Mouse (Mus musculus) embryonic facial prominence, embryonic 10.5 days (tissue): ENCODE data around the gene Morf4l1. TPM values are rescaled to one million over a fixed set of nuclear protein-coding genes. Genes with fewer than 3 reads are reported as not detected.
"Not testable (repeated sequence)": the region's sequence is repeated elsewhere in the genome, so short reads cannot be mapped to it uniquely, and the experiment has no call there.

ENCODE experiments used
- DNase-seq: peaks from one replicate; pipeline ENCODE4 v3.0.0-alpha.2; 2017; ENCODE audit warnings: low spot score
- H3K27ac ChIP-seq: fragments of 300-500 bp; sonication (generic); replicated peaks from 2 replicates; pipeline ENCODE4 v1.5.1; 2016; ENCODE audit warnings: mild to moderate bottlenecking
- H3K27me3 ChIP-seq: fragments of 300-500 bp; sonication (generic); replicated peaks from 2 replicates; pipeline ENCODE4 v1.6.1; 2016; ENCODE audit warnings: low read depth, mild to moderate bottlenecking; ENCODE audit not compliant: poor library complexity, severe bottlenecking
- H3K36me3 ChIP-seq: fragments of 300-500 bp; sonication (generic); replicated peaks from 2 replicates; pipeline ENCODE4 v1.6.1; 2016; ENCODE audit warnings: mild to moderate bottlenecking, moderate library complexity
- H3K4me1 ChIP-seq: fragments of 300-500 bp; sonication (generic); 2 replicates; pipeline ENCODE4 v1.6.1; 2016
- H3K4me3 ChIP-seq: fragments of 300-500 bp; sonication (generic); 2 replicates; pipeline ENCODE4 v1.5.1; 2016; ENCODE audit warnings: mild to moderate bottlenecking, moderate library complexity
- H3K9me3 ChIP-seq: fragments of 300-500 bp; sonication (generic); 2 replicates; pipeline ENCODE4 v1.6.1; 2016; ENCODE audit warnings: mild to moderate bottlenecking
- WGBS: fragments of 180-500 bp; shearing (Covaris S2); methylation state at CpG from one replicate; pipeline ENCODE4 v1.1.7; 2016; 5-methylcytosine and 5-hydroxymethylcytosine counted together
- polyA plus RNA-seq: library from polyadenylated mRNA; unstranded; fragments of >200 nt; fragmentation: Nextera tagmentation; extraction: Ambion mirVana; gene quantifications from 2 replicates; pipeline ENCODE4 v1.2.1, GENCODE M21; 2016

The Morf4l1 gene
- polyA plus RNA-seq, 1 experiment from 2014 or later = 519 TPM

- WGBS = 94% methylated on average over 1 of the region's 1 CpGs
- no peaks in the 10 kb centered on the region for H3K27me3 ChIP-seq
- DNase-seq = no peak
- no peak overlapping the region for H3K4me3 ChIP-seq
- no peak overlapping the region for H3K27ac ChIP-seq
- H3K4me1 ChIP-seq = peaks cover 5% of the 10 kb centered on the region
- H3K9me3 ChIP-seq = no peaks in the 10 kb centered on the region
- H3K36me3 ChIP-seq = peaks cover 79% of the 10 kb centered on the region
Observed at GRCm38 (mm10) chr9:90106915-90107314, 7.7 kb downstream of the Morf4l1 start.

GRCm38 (mm10) chr9:90105462-90105861 is 9.1 kb downstream of the Morf4l1 start:
- peaks cover 93% of the 10 kb centered on the region for H3K36me3 ChIP-seq
- H3K4me3 ChIP-seq = no peak overlapping the region
- 92% methylated on average over 1 of the region's 1 CpGs for WGBS
- H3K27ac ChIP-seq = no peak overlapping the region
- no peaks in the 10 kb centered on the region for H3K27me3 ChIP-seq
- H3K4me1 ChIP-seq = no peaks in the 10 kb centered on the region
- no peak for DNase-seq
- H3K9me3 ChIP-seq = no peaks in the 10 kb centered on the region

- H3K27me3 ChIP-seq = no peaks in the 10 kb centered on the region
- no peaks in the 10 kb centered on the region for H3K4me1 ChIP-seq
- DNase-seq = no peak
- 79% methylated on average over 2 of the region's 2 CpGs for WGBS
- no peaks in the 10 kb centered on the region for H3K9me3 ChIP-seq
- H3K36me3 ChIP-seq = peaks cover 100% of the 10 kb centered on the region
- no peak overlapping the region for H3K4me3 ChIP-seq
- no peak overlapping the region for H3K27ac ChIP-seq
Observed at GRCm38 (mm10) chr9:90100760-90101159, 13.8 kb downstream of the Morf4l1 start.

GRCm38 (mm10) chr9:90098934-90099333 is 15.6 kb downstream of the Morf4l1 start:
- 86% methylated on average over 5 of the region's 5 CpGs for WGBS
- H3K36me3 ChIP-seq = peaks cover 100% of the 10 kb centered on the region

GRCm38 (mm10) chr9:90089339-90090104 is 25.1 kb downstream of the Morf4l1 start:
- WGBS = 90% methylated on average over 6 of the region's 6 CpGs
- no peak overlapping the region for H3K4me3 ChIP-seq
- no peak overlapping the region for H3K27ac ChIP-seq
- H3K4me1 ChIP-seq = no peaks in the 10 kb centered on the region
- no peaks in the 10 kb centered on the region for H3K9me3 ChIP-seq
- DNase-seq = no peak
- no peaks in the 10 kb centered on the region for H3K27me3 ChIP-seq
- H3K36me3 ChIP-seq = peaks cover 77% of the 10 kb centered on the region

More at GRCm38 (mm10) chr9:90098934-90099333, 15.6 kb downstream of the Morf4l1 start:
- no peaks in the 10 kb centered on the region for H3K27me3 ChIP-seq
- no peak overlapping the region for H3K4me3 ChIP-seq
- no peaks in the 10 kb centered on the region for H3K9me3 ChIP-seq
- no peak overlapping the region for H3K27ac ChIP-seq
- H3K4me1 ChIP-seq = no peaks in the 10 kb centered on the region
- no peak for DNase-seq

GRCm38 (mm10) chr9:90087906-90088485 is 26.6 kb downstream of the Morf4l1 start:
- H3K4me3 ChIP-seq = no peak overlapping the region
- H3K36me3 ChIP-seq = peaks cover 69% of the 10 kb centered on the region
- DNase-seq = no peak
- H3K27me3 ChIP-seq = no peaks in the 10 kb centered on the region
- WGBS = 90% methylated on average over 2 of the region's 2 CpGs
- H3K4me1 ChIP-seq = no peaks in the 10 kb centered on the region
- no peaks in the 10 kb centered on the region for H3K9me3 ChIP-seq
- no peak overlapping the region for H3K27ac ChIP-seq

GRCm38 (mm10) chr9:90084766-90085468 is 29.7 kb downstream of the Morf4l1 start:
- no peak for DNase-seq
- Histone ChIP-seq H3K4me1 (no peaks in the 10 kb centered on the region), H3K9me3 (no peaks in the 10 kb centered on the region), H3K27ac (no peak overlapping the region), H3K4me3 (no peak overlapping the region), H3K36me3 (peaks cover 44% of the 10 kb centered on the region), H3K27me3 (no peaks in the 10 kb centered on the region)
- 90% methylated on average over 8 of the region's 8 CpGs for WGBS

GRCm38 (mm10) chr9:90084152-90084551 is 30.4 kb downstream of the Morf4l1 start:
- Histone ChIP-seq H3K4me3 (no peak overlapping the region), H3K36me3 (peaks cover 36% of the 10 kb centered on the region), H3K27ac (no peak overlapping the region), H3K4me1 (no peaks in the 10 kb centered on the region), H3K27me3 (no peaks in the 10 kb centered on the region), H3K9me3 (no peaks in the 10 kb centered on the region)
- no peak for DNase-seq
- WGBS = 92% methylated on average over 3 of the region's 3 CpGs

- no peaks in the 10 kb centered on the region for H3K4me1 ChIP-seq
- no peaks in the 10 kb centered on the region for H3K27me3 ChIP-seq
- peaks cover 24% of the 10 kb centered on the region for H3K36me3 ChIP-seq
- no peak overlapping the region for H3K27ac ChIP-seq
- 92% methylated on average over 1 of the region's 1 CpGs for WGBS
- H3K9me3 ChIP-seq = no peaks in the 10 kb centered on the region
- no peak for DNase-seq
- no peak overlapping the region for H3K4me3 ChIP-seq
Observed at GRCm38 (mm10) chr9:90082992-90083391, 31.6 kb downstream of the Morf4l1 start.

GRCm38 (mm10) chr9:90081961-90082360 is 32.6 kb downstream of the Morf4l1 start:
- H3K4me3 ChIP-seq, H3K27ac ChIP-seq, DNase-seq, H3K27me3 ChIP-seq, H3K9me3 ChIP-seq, H3K4me1 ChIP-seq: not testable (repeated sequence)
- peaks cover 20% of the 10 kb centered on the region for H3K36me3 ChIP-seq
- 90% methylated on average over 6 of the region's 6 CpGs for WGBS

GRCm38 (mm10) chr9:90076849-90077461 is 37.6 kb downstream of the Morf4l1 start:
- no peaks in the 10 kb centered on the region for H3K9me3 ChIP-seq
- WGBS = 53% methylated on average over 8 of the region's 8 CpGs
- no peaks in the 10 kb centered on the region for H3K27me3 ChIP-seq
- H3K27ac ChIP-seq = no peak overlapping the region
- H3K36me3 ChIP-seq = no peaks in the 10 kb centered on the region
- peak; percentile 69 for DNase-seq
- H3K4me1 ChIP-seq = no peaks in the 10 kb centered on the region
- H3K4me3 ChIP-seq = no peak overlapping the region

- Histone ChIP-seq H3K36me3 (no peaks in the 10 kb centered on the region), H3K27me3 (no peaks in the 10 kb centered on the region), H3K4me1 (no peaks in the 10 kb centered on the region), H3K27ac (no peak overlapping the region), H3K9me3 (no peaks in the 10 kb centered on the region), H3K4me3 (no peak overlapping the region)
- 87% methylated on average over 5 of the region's 5 CpGs for WGBS
- DNase-seq = no peak
Observed at GRCm38 (mm10) chr9:90076131-90076530, 38.4 kb downstream of the Morf4l1 start.
